Mouse (Mus musculus) forebrain, embryonic 16.5 days (tissue): ENCODE measurements around the gene Bcl6. TPM values are rescaled to one million over a fixed set of nuclear protein-coding genes. Genes with fewer than 3 reads are reported as not detected.

ENCODE experiments used
- ATAC-seq: fragments of 200-750 bp; cut with Nextera tagmentation; 2 replicates; pipeline ENCODE4 v1.8.0; 2017; ENCODE audit warnings: mild to moderate bottlenecking, moderate library complexity
- H3K27ac ChIP-seq: fragments of 300-500 bp; sonication (generic); 2 replicates; pipeline ENCODE4 v1.5.1; 2014; ENCODE audit warnings: low read length, control low read depth
- H3K27me3 ChIP-seq: fragments of 300-500 bp; sonication (generic); replicated peaks from 2 replicates; pipeline ENCODE4 v1.6.1; 2014; ENCODE audit warnings: low read length; ENCODE audit not compliant: control insufficient read depth, insufficient read depth
- H3K36me3 ChIP-seq: fragments of 300-500 bp; sonication (generic); 2 replicates; pipeline ENCODE4 v1.6.1; 2014; ENCODE audit not compliant: control insufficient read depth, insufficient read depth
- H3K4me1 ChIP-seq: fragments of 300-500 bp; sonication (generic); replicated peaks from 2 replicates; pipeline ENCODE4 v1.6.1; 2014; ENCODE audit warnings: low read length; ENCODE audit not compliant: control insufficient read depth, insufficient read depth
- H3K4me2 ChIP-seq: fragments of 300-500 bp; sonication (generic); 2 replicates; pipeline ENCODE4 v1.6.1; 2014; ENCODE audit warnings: mild to moderate bottlenecking, low read length, control low read depth
- H3K4me3 ChIP-seq: fragments of 300-500 bp; sonication (generic); replicated peaks from 2 replicates; pipeline ENCODE4 v1.5.1; 2014; ENCODE audit warnings: mild to moderate bottlenecking, low read length, control low read depth
- H3K9ac ChIP-seq: fragments of 300-500 bp; sonication (generic); replicated peaks from 2 replicates; pipeline ENCODE4 v1.6.1; 2014; ENCODE audit warnings: low read depth, low read length, control low read depth
- H3K9me3 ChIP-seq: fragments of 300-500 bp; sonication (generic); 2 replicates; pipeline ENCODE4 v1.6.1; 2016; ENCODE audit warnings: low read length; ENCODE audit not compliant: control insufficient read depth
- WGBS: fragments of 180-500 bp; shearing (Covaris S2); extraction: QIAGEN DNeasy Blood & Tissue Kit; methylation state at CpG from one replicate; pipeline ENCODE4 v1.1.7; 2014; 5-methylcytosine and 5-hydroxymethylcytosine counted together
- polyA plus RNA-seq: library from polyadenylated mRNA; unstranded; fragments of >200 nt; fragmentation: Nextera tagmentation; extraction: Ambion mirVana; gene quantifications from 2 replicates; pipeline ENCODE4 v1.2.1, GENCODE M21; 2015

The Bcl6 gene
- polyA plus RNA-seq, 1 experiment from 2014 or later, result 2.4 TPM

GRCm38 (mm10) chr16:23980201-23980870, 8.3 kb downstream of the Bcl6 start:
- H3K9ac ChIP-seq, result no peak overlapping the region

GRCm38 (mm10) chr16:23979446-23979845, 9.2 kb downstream of the Bcl6 start:
- H3K27me3 ChIP-seq, result peaks cover 7% of the 10 kb centered on the region
- peaks cover 34% of the 10 kb centered on the region for H3K4me1 ChIP-seq
- no peak for ATAC-seq
- H3K36me3 ChIP-seq, result no peaks in the 10 kb centered on the region
- no peak overlapping the region for H3K27ac ChIP-seq
- no peak overlapping the region for H3K4me3 ChIP-seq
- no peak overlapping the region for H3K4me2 ChIP-seq
- 90% methylated on average over 9 of the region's 9 CpGs for WGBS
- no peak overlapping the region for H3K9ac ChIP-seq
- H3K9me3 ChIP-seq, result no peaks in the 10 kb centered on the region

More at GRCm38 (mm10) chr16:23980201-23980870, 8.3 kb downstream of the Bcl6 start:
- 11% methylated on average over 11 of the region's 11 CpGs for WGBS
- peak overlapping the region; percentile 79 for H3K4me3 ChIP-seq
- no peak for ATAC-seq
- peaks cover 11% of the 10 kb centered on the region for H3K27me3 ChIP-seq
- H3K4me2 ChIP-seq, result peak overlapping the region; percentile 89
- no peaks in the 10 kb centered on the region for H3K36me3 ChIP-seq
- no peak overlapping the region for H3K27ac ChIP-seq
- no peaks in the 10 kb centered on the region for H3K9me3 ChIP-seq
- H3K4me1 ChIP-seq, result peaks cover 41% of the 10 kb centered on the region

GRCm38 (mm10) chr16:23978495-23978894, 10.2 kb downstream of the Bcl6 start:
- 67% methylated on average over 4 of the region's 4 CpGs for WGBS
- no peak for ATAC-seq
- Histone ChIP-seq H3K4me2 (no peak overlapping the region), H3K9ac (no peak overlapping the region), H3K4me3 (no peak overlapping the region), H3K9me3 (no peaks in the 10 kb centered on the region), H3K27ac (no peak overlapping the region), H3K27me3 (peaks cover 7% of the 10 kb centered on the region), H3K36me3 (no peaks in the 10 kb centered on the region), H3K4me1 (peaks cover 28% of the 10 kb centered on the region)

- Histone ChIP-seq H3K4me2 (no peak overlapping the region), H3K4me3 (no peak overlapping the region), H3K9ac (no peak overlapping the region), H3K27me3 (peaks cover 7% of the 10 kb centered on the region), H3K9me3 (no peaks in the 10 kb centered on the region), H3K36me3 (no peaks in the 10 kb centered on the region), H3K4me1 (peaks cover 21% of the 10 kb centered on the region), H3K27ac (no peak overlapping the region)
- 84% methylated on average over 3 of the region's 3 CpGs for WGBS
- ATAC-seq, result no peak
Measured at GRCm38 (mm10) chr16:23977732-23978131, 10.9 kb downstream of the Bcl6 start.

- peaks cover 7% of the 10 kb centered on the region for H3K27me3 ChIP-seq
- 91% methylated on average over 2 of the region's 2 CpGs for WGBS
- H3K36me3 ChIP-seq, result no peaks in the 10 kb centered on the region
- ATAC-seq, result no peak
- no peak overlapping the region for H3K9ac ChIP-seq
- H3K4me1 ChIP-seq, result peaks cover 7% of the 10 kb centered on the region
- H3K4me3 ChIP-seq, result no peak overlapping the region
- no peak overlapping the region for H3K4me2 ChIP-seq
- no peaks in the 10 kb centered on the region for H3K9me3 ChIP-seq
- H3K27ac ChIP-seq, result no peak overlapping the region
Measured at GRCm38 (mm10) chr16:23976196-23976595, 12.5 kb downstream of the Bcl6 start.

- ATAC-seq, result no peak
- no peak overlapping the region for H3K4me2 ChIP-seq
- no peak overlapping the region for H3K27ac ChIP-seq
Measured at GRCm38 (mm10) chr16:23973635-23974367, 14.9 kb downstream of the Bcl6 start.

GRCm38 (mm10) chr16:23972901-23973300, 15.8 kb downstream of the Bcl6 start:
- no peak overlapping the region for H3K27ac ChIP-seq
- peaks cover under 1% of the 10 kb centered on the region for H3K36me3 ChIP-seq
- H3K9ac ChIP-seq, result no peak overlapping the region
- no peaks in the 10 kb centered on the region for H3K9me3 ChIP-seq
- no peaks in the 10 kb centered on the region for H3K4me1 ChIP-seq
- no peaks in the 10 kb centered on the region for H3K27me3 ChIP-seq
- H3K4me2 ChIP-seq, result no peak overlapping the region
- no peak for ATAC-seq
- H3K4me3 ChIP-seq, result no peak overlapping the region
- 85% methylated on average over 11 of the region's 11 CpGs for WGBS

More at GRCm38 (mm10) chr16:23973635-23974367, 14.9 kb downstream of the Bcl6 start:
- 88% methylated on average over 9 of the region's 9 CpGs for WGBS
- no peaks in the 10 kb centered on the region for H3K27me3 ChIP-seq
- H3K4me3 ChIP-seq, result no peak overlapping the region
- no peaks in the 10 kb centered on the region for H3K4me1 ChIP-seq
- H3K9me3 ChIP-seq, result no peaks in the 10 kb centered on the region
- no peaks in the 10 kb centered on the region for H3K36me3 ChIP-seq
- H3K9ac ChIP-seq, result no peak overlapping the region

GRCm38 (mm10) chr16:23972126-23972740, 16.4 kb downstream of the Bcl6 start:
- Histone ChIP-seq H3K9ac (no peak overlapping the region), H3K4me1 (no peaks in the 10 kb centered on the region), H3K4me3 (no peak overlapping the region), H3K4me2 (no peak overlapping the region), H3K36me3 (peaks cover 5% of the 10 kb centered on the region), H3K27ac (no peak overlapping the region), H3K27me3 (no peaks in the 10 kb centered on the region), H3K9me3 (no peaks in the 10 kb centered on the region)
- ATAC-seq, result no peak
- 80% methylated on average over 20 of the region's 20 CpGs for WGBS

GRCm38 (mm10) chr16:23969919-23970318, 18.7 kb downstream of the Bcl6 start:
- 67% methylated on average over 14 of the region's 14 CpGs for WGBS
- Histone ChIP-seq H3K9ac (no peak overlapping the region), H3K4me2 (no peak overlapping the region), H3K27ac (no peak overlapping the region), H3K4me3 (no peak overlapping the region), H3K9me3 (no peaks in the 10 kb centered on the region), H3K4me1 (no peaks in the 10 kb centered on the region), H3K36me3 (peaks cover 5% of the 10 kb centered on the region), H3K27me3 (no peaks in the 10 kb centered on the region)
- no peak for ATAC-seq
